Mouse (Mus musculus): ENCODE data around the gene Plcb2.

- TF ChIP-seq POLR2A (IDR thresholded peaks at IDR 0.05; ENCODE audit: borderline replicate concordance, control insufficient read depth, low read depth, low read length) (no peak), CTCF (IDR thresholded peaks at IDR 0.05; ENCODE audit: control insufficient read depth, insufficient read depth, low read length) (no peak)
Observed at GRCm38 (mm10) chr2:118661891-118662290, 66.3 kb downstream of the Plcb2 start.

Data from bone marrow, adult 2 months (tissue).